Mouse (Mus musculus) NIH3T3 (cell line): ENCODE measurements around the gene Ston2.

Source experiments
- DNase-seq: peaks from one replicate; pipeline ENCODE4 v3.0.0-alpha.2; 2012; ENCODE audit warnings: low read depth

Gene Ston2

GRCm38 (mm10) chr12:91702829-91703228 is 85.4 kb downstream of the Ston2 start:
- no peak for DNase-seq

- no peak for DNase-seq
Measured at GRCm38 (mm10) chr12:91699451-91700141, 88.6 kb downstream of the Ston2 start.

- DNase-seq, result no peak
Measured at GRCm38 (mm10) chr12:91696231-91696630, 92.0 kb downstream of the Ston2 start.

DNA sequence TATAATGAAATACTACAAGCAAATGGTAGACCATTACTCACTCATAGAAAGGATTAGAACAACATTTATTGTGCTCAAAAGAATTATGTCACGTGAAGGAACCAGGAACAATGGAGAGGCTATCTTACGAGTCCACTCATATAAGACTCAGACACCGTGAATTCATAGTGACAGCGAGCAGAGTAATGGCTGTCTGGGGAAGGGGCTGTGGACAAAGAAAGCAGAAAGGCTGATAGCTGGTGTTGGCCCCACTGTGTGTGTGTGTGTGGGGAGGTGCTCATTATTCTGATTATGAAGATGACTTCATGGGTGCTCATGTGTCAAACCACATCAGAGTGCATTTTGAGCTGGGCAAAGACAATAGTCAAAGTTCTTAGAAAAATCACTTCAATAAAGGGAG is 92.4 kb downstream of the Ston2 start:
- DNase-seq, result no peak

GRCm38 (mm10) chr12:91694748-91695147 is 93.4 kb downstream of the Ston2 start:
- DNase-seq, result no peak

- DNase-seq, result no peak
Measured at GRCm38 (mm10) chr12:91693566-91693965, 94.6 kb downstream of the Ston2 start.

- DNase-seq, result no peak
Measured at GRCm38 (mm10) chr12:91692991-91693390, 95.2 kb downstream of the Ston2 start.

GRCm38 (mm10) chr12:91685674-91686290 is 102.4 kb downstream of the Ston2 start:
- no peak for DNase-seq

- DNase-seq, result no peak
Measured at GRCm38 (mm10) chr12:91684840-91685415, 103.3 kb downstream of the Ston2 start.

DNA sequence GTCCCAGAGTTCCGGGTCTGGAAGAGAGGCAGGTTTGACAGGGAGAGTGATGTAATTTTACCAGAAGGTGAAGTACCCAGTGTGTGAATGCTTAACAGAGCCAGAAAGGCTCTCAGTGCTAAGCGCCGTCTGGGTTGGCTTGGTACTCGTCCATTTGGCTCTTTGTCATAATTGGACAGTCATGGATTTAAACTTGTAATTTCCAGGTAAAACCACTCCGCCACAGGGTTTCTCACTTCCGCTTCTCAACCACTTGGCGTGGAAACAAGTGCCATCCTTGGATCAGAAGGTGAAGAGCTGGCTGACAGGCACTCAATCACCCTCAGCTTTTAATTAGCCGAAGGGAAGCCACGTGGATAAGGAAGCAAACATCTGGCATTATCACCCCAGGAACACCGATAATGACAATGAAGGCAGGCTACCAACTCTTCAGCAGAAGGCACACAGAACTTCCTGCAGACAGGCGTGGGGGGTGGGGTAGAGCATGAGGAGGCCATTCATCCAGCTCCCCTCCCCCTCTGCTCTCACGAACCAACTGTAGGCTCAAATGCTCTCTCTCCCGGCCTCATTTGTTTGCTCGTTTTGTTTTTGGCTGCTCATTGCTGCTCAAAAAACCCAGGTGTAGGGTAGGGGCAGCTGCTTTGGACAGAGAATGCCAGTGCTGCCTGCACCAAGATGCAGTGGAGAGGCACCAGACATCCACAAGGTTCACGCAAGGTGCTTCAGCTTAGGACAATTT is 103.9 kb downstream of the Ston2 start:
- no peak for DNase-seq

DNA sequence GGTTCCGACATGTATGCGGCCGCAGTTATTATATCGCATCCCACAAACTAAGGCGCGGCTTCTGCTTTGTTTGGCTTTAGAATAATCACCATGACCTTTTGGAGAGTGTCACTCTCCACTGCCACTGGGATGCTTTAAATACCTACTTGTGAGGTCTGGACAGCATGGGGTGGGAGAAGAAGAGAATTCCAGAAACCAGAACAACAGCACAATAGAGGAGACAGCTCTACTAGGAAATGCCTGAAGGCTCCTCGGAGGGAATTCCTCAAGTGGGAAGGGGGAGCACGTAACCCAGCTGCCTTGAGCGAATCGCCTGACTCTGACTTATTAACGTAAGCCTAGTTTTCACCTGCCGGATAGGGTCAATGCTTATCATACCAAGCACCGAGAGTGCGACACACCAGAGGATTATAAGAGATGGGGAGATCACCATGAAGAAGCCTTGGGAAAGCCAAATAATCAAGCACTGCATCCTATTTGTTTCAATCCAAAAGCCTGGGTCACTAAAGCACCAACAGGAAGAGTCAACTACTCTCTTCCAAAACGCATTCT is 104.6 kb downstream of the Ston2 start:
- no peak for DNase-seq

DNA sequence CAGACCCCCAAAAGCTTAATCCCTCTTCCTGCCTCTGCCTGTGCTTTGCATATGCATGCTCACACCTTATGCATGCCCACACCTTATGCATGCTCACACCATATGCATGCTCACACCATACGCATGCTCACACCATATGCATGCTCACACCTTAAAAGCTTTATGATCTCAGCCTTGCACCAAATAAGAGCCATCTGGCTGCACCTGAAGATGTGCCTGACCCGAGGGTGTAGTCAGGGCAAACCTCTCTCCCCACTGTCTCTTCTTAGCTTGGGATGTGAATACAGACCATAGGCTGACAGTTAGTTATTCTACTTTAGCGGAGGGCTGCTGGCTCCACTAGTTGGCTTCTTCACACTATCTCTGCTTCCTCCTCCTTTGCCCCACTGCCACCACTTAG is 105.1 kb downstream of the Ston2 start:
- no peak for DNase-seq

DNA sequence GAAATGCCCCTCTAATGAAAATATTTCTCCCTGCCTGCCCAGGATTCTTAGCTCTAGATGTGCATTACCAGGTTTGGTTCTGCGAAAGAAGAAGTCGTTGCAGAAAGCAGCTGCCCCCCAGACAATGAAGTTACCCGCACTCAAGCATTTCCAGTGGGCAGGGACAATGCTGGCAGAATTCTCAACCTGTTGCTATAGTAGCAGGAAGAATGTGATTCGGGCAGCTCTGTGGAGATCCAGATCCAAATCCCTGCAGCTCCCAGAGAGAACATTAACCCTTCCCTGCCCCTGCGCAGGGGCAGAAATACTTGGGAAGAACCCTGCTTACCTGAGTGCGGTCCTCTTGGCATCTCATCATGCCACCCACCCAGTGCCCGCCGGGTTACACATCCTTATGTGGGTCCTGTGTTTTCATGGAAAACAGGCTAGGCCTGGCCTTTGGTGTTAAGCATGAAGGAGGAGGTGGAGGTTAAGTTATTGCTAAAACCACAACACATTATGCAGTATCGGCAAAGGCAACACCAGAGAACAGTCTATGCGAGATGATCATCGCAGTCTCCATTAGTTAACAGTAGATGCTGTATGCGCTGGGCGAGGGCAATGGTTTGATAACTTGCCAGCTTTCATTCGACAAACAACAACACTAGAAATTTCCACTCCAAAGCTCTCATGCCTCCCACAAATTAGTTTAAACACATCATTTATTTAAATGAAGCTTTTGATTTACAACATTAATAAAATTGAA is 108.7 kb downstream of the Ston2 start:
- no peak for DNase-seq

- DNase-seq, result peak; percentile 10
Measured at GRCm38 (mm10) chr12:91675937-91676336, 112.2 kb downstream of the Ston2 start.

GRCm38 (mm10) chr12:91673141-91673540 is 115.0 kb downstream of the Ston2 start:
- peak; percentile 4 for DNase-seq

DNA sequence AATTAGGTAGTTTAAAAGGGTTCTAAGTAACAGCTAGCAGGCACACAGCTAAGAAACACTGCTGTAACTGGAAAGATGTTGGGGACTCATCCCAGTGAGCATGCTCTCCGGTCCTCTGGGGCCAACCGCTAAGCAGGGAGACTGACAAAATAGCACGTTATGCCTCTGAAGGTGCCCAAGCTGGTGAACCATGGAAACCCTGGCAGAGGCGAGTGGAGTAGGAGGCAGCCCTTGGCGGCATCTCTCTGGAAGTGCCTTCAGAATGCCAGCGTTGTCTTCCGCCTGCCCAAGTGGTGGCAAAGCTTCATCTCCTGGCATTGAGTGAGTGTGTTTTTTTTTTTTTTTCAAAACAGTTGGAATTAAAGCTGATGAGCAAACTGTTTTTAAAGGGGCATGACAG is 115.7 kb downstream of the Ston2 start:
- no peak for DNase-seq

GRCm38 (mm10) chr12:91668529-91669245 is 119.5 kb downstream of the Ston2 start:
- no peak for DNase-seq

DNA sequence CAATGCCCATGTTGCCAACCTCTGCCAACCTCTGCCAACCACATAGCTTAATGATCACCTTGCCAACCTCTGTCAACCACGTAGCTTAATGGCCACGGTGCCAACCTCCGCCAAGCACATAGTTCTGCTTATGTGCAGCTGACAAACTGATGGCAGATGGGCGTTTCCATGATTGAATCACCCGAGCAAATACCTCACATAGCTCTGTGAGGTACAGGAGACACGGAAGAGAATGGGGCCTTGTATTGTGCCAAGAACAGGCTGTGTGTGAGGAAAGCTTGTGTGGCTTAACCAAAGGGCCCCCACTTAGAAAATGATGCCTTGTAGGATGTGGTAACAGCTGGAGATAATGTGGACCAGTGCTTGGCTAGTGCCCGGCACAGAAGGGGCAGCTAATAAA is 120.4 kb downstream of the Ston2 start:
- DNase-seq, result no peak

GRCm38 (mm10) chr12:91666607-91667006 is 121.6 kb downstream of the Ston2 start:
- no peak for DNase-seq

DNA sequence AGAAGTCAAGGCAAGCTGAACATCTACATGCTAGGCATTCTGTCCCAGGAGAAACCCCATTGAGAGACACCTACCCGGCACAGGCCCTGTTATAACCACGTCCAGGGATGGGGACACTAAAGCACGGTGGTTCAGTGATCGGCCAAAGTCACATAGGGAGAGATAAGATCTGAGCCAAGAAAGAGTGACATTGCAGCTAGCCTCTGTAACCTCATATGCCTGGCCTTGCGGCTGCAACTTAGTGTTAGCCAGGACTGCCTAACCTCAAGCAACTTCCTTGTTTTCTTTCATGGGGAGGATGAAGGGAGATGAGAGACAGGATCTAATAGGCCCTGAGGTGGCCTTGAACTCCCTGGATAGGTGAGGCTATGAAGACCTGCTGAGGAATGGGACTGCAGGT is 122.8 kb downstream of the Ston2 start:
- DNase-seq, result no peak

- no peak for DNase-seq
Measured at GRCm38 (mm10) chr12:91663260-91663659, 124.9 kb downstream of the Ston2 start.
